Mouse (Mus musculus) liver, postnatal 0 days (tissue): ENCODE results near the gene Cab39l. TPM values are rescaled to one million over a fixed set of nuclear protein-coding genes. Genes with fewer than 3 reads are reported as not detected.

Experiments
- ATAC-seq: fragments of 200-750 bp; cut with Nextera tagmentation; 2 replicates; pipeline ENCODE4 v1.8.0; 2017; ENCODE audit warnings: mild to moderate bottlenecking, moderate library complexity
- DNase-seq: peaks from one replicate; pipeline ENCODE4 v3.0.0-alpha.2; 2016
- H3K27ac ChIP-seq: fragments of 300-500 bp; sonication (generic); 2 replicates; pipeline ENCODE4 v1.5.1; 2014; ENCODE audit warnings: antibody characterized with exemption, moderate library complexity, mild to moderate bottlenecking, low read depth
- H3K27me3 ChIP-seq: fragments of 300-500 bp; sonication (generic); 2 replicates; pipeline ENCODE4 v1.6.1; 2014; ENCODE audit warnings: low read length, control low read depth, mixed read lengths; ENCODE audit not compliant: insufficient read depth
- H3K36me3 ChIP-seq: fragments of 300-500 bp; sonication (generic); replicated peaks from 2 replicates; pipeline ENCODE4 v1.6.1; 2014; ENCODE audit warnings: mild to moderate bottlenecking, control low read depth, low read length, moderate library complexity, mixed read lengths; ENCODE audit not compliant: insufficient read depth
- H3K4me1 ChIP-seq: fragments of 300-500 bp; sonication (generic); 2 replicates; pipeline ENCODE4 v1.6.1; 2014; ENCODE audit warnings: antibody characterized with exemption, mild to moderate bottlenecking, control low read depth; ENCODE audit not compliant: insufficient read depth
- H3K4me2 ChIP-seq: fragments of 300-500 bp; sonication (generic); 2 replicates; pipeline ENCODE4 v1.6.1; 2014; ENCODE audit warnings: low read depth, mild to moderate bottlenecking, low read length, moderate library complexity, mixed read lengths
- H3K4me3 ChIP-seq: fragments of 300-500 bp; sonication (generic); 2 replicates; pipeline ENCODE4 v1.5.1; 2014; ENCODE audit warnings: low read depth, low read length
- H3K9ac ChIP-seq: fragments of 300-500 bp; sonication (generic); replicated peaks from 2 replicates; pipeline ENCODE4 v1.6.1; 2014; ENCODE audit warnings: mild to moderate bottlenecking, moderate library complexity
- H3K9me3 ChIP-seq: fragments of 300-500 bp; sonication (generic); 2 replicates; pipeline ENCODE4 v1.6.1; 2016; ENCODE audit warnings: mild to moderate bottlenecking, control low read depth, low read length, mixed read lengths
- CTCF ChIP-seq: sonication (generic); IDR thresholded peaks from 2 replicates; pipeline ENCODE4 v1.5.1; 2016; ENCODE audit warnings: antibody characterized with exemption, low read depth
- EP300 ChIP-seq: IDR thresholded peaks from 2 replicates; pipeline ENCODE4 v1.6.1; 2016; ENCODE audit warnings: antibody characterized with exemption, low read depth, mild to moderate bottlenecking
- WGBS: fragments of 180-500 bp; shearing (Covaris S2); extraction: QIAGEN DNeasy Blood & Tissue Kit; methylation state at CpG from one replicate; pipeline ENCODE4 v1.1.7; 2014; ENCODE audit not compliant: insufficient replicate concordance; 5-methylcytosine and 5-hydroxymethylcytosine counted together
- polyA plus RNA-seq: library from polyadenylated mRNA; unstranded; fragments of >200 nt; fragmentation: Nextera tagmentation; extraction: Ambion mirVana; gene quantifications from 2 replicates; pipeline ENCODE4 v1.2.1, GENCODE M21; 2015

The Cab39l gene
- polyA plus RNA-seq, 1 experiment from 2014 or later, result 25.0 TPM

DNA sequence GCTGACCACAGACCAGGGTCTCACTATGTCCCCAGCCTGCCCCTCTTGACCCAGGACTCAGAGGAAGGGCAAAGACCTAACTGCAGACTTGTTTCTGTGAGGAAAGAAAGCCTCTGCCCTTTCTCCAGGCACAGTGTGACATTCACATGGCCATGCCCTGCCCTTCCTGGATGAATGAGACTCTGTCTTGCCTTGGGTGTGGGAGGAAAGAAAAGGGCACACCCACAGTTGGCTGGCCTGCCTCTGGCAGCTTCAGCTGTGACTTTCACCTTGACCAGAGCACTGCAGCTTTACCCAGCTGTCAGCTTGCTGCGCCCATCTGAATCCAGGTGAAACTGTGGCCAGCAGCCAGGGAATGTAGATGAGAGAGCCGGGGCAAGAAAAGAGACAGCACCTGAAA lies 110.1 kb downstream of the Cab39l start:
- TF ChIP-seq EP300, result no peak
- no peak for TF ChIP-seq CTCF
- H3K9ac ChIP-seq, result no peak overlapping the region; the same call in 1 of the 2 replicates
- H3K36me3 ChIP-seq, result no peaks in the 10 kb centered on the region
- DNase-seq (no peak), ATAC-seq (no peak)
- no peaks in the 10 kb centered on the region for H3K27me3 ChIP-seq
- H3K4me3 ChIP-seq, result no peak overlapping the region
- 71% methylated on average over 2 of the region's 2 CpGs for WGBS
- peak overlapping the region; percentile 70 for H3K27ac ChIP-seq
- H3K4me1 ChIP-seq, result peaks cover 13% of the 10 kb centered on the region
- H3K4me2 ChIP-seq, result no peak overlapping the region
- no peaks in the 10 kb centered on the region for H3K9me3 ChIP-seq

DNA sequence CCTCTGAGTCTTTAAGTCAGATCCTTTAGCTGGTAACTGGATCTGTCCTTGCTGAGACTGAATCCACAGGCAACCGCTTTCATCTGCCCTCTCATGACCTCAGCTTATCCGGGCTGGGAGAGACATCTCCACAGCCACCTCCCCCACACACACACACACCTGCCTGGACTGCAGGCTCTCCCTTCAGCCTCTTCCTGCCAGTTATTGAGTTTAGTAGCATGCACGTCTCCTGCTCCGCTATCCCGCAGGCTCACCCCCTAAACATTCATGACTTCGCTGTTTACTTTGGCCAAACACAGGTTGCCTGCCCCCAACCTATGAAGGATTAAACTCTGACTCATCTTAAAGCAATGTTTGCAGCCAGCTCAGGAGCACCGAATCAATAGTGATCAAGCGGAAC lies 111.2 kb downstream of the Cab39l start:
- no peaks in the 10 kb centered on the region for H3K27me3 ChIP-seq
- H3K4me2 ChIP-seq, result peak overlapping the region; percentile 22; the same call in 1 of the 2 replicates
- peak; percentile 46 for DNase-seq
- peak; percentile 69 for ATAC-seq
- TF ChIP-seq CTCF (no peak), EP300 (no peak; the same call in 1 of the 2 replicates)
- no peak overlapping the region for H3K4me3 ChIP-seq
- 62% methylated on average over 8 of the region's 8 CpGs for WGBS
- no peaks in the 10 kb centered on the region for H3K9me3 ChIP-seq
- H3K36me3 ChIP-seq, result no peaks in the 10 kb centered on the region
- H3K27ac ChIP-seq, result peak overlapping the region; percentile 70
- H3K9ac ChIP-seq, result peak overlapping the region; percentile 41; the same call in 1 of the 2 replicates
- H3K4me1 ChIP-seq, result peaks cover 8% of the 10 kb centered on the region

DNA sequence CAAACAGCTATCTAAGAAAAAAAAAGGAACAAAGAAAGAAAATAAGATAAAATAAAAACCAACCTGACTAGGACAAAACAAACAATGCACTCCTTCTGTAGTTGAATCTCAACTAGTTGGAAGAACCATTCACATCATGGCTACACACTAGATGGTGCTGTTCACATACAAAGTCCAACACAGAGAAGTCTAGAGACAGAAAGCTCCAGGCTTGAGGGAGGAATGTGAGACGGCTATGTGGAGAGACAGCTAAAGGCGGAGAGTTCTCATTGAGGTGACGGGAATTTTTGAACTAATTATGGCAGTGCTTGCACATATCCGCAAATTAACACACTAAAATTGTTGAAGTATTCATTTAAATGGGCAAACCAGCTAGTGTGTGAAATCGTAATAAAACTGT lies 113.3 kb downstream of the Cab39l start:
- no peaks in the 10 kb centered on the region for H3K9me3 ChIP-seq
- no peak for DNase-seq
- peaks cover 8% of the 10 kb centered on the region for H3K4me1 ChIP-seq
- no peaks in the 10 kb centered on the region for H3K36me3 ChIP-seq
- no peak overlapping the region for H3K4me3 ChIP-seq
- H3K27me3 ChIP-seq, result no peaks in the 10 kb centered on the region
- no peak for ATAC-seq
- WGBS, result 70% methylated on average over 5 of the region's 5 CpGs
- TF ChIP-seq EP300 (no peak), CTCF (peak; percentile 49)
- H3K9ac ChIP-seq, result no peak overlapping the region
- H3K4me2 ChIP-seq, result no peak overlapping the region
- no peak overlapping the region for H3K27ac ChIP-seq

DNA sequence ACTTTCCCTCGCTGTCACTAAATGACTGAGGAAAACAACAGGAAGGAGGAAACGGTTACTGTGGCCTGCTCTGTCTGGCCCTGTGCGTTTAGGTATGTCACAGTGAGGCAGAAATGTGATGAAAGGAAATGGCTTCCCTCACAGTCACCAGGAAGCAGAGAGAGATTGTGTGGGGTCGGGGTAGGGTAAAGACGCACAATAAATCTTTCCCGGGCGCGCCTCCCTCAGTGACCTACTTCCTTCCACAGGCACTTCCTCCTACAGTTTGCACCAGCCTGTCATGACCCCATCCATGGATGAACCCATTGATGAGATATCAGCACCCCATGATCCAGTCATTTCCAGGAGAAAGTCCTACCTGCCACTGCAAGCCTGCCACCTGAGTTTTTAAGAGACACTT lies 114.2 kb downstream of the Cab39l start:
- no peaks in the 10 kb centered on the region for H3K9me3 ChIP-seq
- H3K36me3 ChIP-seq, result no peaks in the 10 kb centered on the region
- TF ChIP-seq EP300 (no peak), CTCF (no peak)
- no peak overlapping the region for H3K9ac ChIP-seq
- DNase-seq, result no peak
- H3K4me1 ChIP-seq, result peaks cover 6% of the 10 kb centered on the region
- H3K27ac ChIP-seq, result 0 out of 2 replicates have a peak overlapping the region, but pooled peaks have one; percentile 25
- H3K27me3 ChIP-seq, result no peaks in the 10 kb centered on the region
- ATAC-seq, result no peak; the same call in 1 of the 2 replicates
- 23% methylated on average over 8 of the region's 8 CpGs for WGBS
- no peak overlapping the region for H3K4me2 ChIP-seq
- H3K4me3 ChIP-seq, result no peak overlapping the region

DNA sequence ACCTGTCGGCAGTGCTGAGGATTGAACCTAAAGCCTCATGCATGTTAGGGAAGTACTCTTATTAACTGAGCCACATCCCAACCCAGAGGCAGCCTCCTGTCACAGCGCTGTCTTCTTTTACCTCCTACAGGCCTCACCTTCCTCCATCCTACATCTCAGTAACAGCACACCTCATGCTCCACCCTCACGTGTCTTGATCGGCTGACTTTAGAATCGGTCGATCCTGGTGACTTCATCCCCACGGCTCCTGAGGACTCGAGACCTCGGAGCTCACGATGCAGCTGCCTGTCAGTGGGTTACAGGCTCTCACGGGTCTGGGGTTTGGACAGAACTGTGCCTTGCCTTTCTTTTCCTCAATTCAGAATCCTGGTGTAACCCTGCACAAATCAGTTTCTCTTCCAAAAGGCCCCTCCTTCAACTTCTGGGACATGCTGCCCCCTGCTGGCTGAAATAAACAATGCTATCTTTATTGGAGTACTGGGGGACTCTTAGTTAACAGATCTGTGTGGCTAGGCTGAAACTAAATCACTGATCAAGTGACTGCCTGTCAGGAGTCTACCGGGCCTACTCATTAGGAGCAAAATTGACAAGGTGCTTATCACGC lies 115.3 kb downstream of the Cab39l start:
- peaks cover 3% of the 10 kb centered on the region for H3K4me1 ChIP-seq
- 0 out of 2 replicates have a peak overlapping the region, but pooled peaks have one; percentile 15 for H3K4me2 ChIP-seq
- 0 out of 2 replicates have a peak overlapping the region, but pooled peaks have one; percentile 42 for H3K27ac ChIP-seq
- no peak overlapping the region for H3K9ac ChIP-seq
- DNase-seq, result peak; percentile 75
- ATAC-seq, result peak; percentile 20; the same call in 1 of the 2 replicates
- WGBS, result 51% methylated on average over 13 of the region's 13 CpGs
- no peak overlapping the region for H3K4me3 ChIP-seq
- no peaks in the 10 kb centered on the region for H3K27me3 ChIP-seq
- H3K36me3 ChIP-seq, result no peaks in the 10 kb centered on the region
- peak; percentile 83 for TF ChIP-seq CTCF
- no peak for TF ChIP-seq EP300
- H3K9me3 ChIP-seq, result no peaks in the 10 kb centered on the region

DNA sequence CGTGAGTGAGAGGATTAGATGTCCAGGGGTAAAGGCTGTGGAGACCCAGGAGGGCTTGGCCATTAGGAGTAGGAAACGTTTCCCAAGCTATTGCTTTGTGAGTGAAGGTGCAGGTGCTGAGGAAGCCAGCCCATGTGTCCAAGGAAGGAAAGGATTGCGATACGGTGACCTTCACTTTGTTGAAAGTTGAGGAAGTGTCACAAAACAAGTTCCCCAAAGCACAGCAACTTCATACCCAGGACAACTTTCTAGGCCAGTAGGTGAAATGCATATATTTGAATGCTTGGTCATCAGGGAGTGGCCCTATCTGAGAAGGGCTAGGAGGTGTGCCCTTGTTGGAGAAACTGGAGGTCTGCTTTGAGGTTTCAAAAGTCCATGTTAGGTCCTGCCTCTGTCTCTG lies 116.3 kb downstream of the Cab39l start:
- ATAC-seq, result no peak
- peak overlapping the region; percentile 48 for H3K27ac ChIP-seq
- no peaks in the 10 kb centered on the region for H3K4me1 ChIP-seq
- H3K4me3 ChIP-seq, result no peak overlapping the region
- no peaks in the 10 kb centered on the region for H3K36me3 ChIP-seq
- TF ChIP-seq EP300 (no peak), CTCF (no peak)
- 42% methylated on average over 4 of the region's 4 CpGs for WGBS
- H3K4me2 ChIP-seq, result no peak overlapping the region
- no peak overlapping the region for H3K9ac ChIP-seq
- no peaks in the 10 kb centered on the region for H3K9me3 ChIP-seq
- H3K27me3 ChIP-seq, result no peaks in the 10 kb centered on the region
- no peak for DNase-seq
